Mouse (Mus musculus): ENCODE data around the gene Slc25a33.

Gene Slc25a33

GRCm38 (mm10) chr4:149727636-149728035 is 46.4 kb downstream of the Slc25a33 start:
- DNase-seq (ENCODE audit: inconsistent ontology term), result no peak

DNA sequence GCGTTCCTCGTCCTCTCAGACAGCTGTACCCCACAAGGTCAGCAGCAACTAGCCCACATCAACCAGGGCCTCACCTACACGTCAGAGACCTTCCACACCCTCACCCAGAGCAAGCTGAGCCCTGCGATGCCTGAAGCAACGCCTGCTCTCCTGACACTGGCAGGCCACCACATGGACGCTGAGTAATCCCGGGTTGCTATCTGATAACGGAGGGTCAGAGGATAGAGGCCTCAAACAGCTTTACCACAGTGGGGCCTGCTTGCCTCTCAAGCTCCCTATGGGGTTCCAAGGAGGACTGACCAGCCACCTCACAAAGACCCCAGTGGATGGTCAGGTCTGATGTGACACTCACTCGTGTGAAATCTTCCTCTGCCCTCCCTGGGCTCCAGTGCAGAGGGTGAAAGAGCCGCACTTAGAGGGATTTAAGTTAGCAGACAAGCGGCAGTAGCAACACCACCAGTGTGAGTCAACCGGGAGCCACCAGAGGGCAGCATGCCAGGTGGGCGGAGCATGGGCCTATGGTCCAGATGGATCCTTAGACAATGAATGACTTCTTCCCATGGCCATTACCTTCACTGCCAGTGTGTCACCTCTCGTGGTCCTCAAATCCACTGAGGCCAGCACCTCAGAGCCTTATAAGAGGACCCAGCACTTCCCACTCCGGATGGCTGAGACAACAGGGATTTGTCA is 48.3 kb downstream of the Slc25a33 start:
- peak; percentile 88 for DNase-seq (ENCODE audit: inconsistent ontology term)

GRCm38 (mm10) chr4:149724916-149725470 is 49.1 kb downstream of the Slc25a33 start:
- no peak for DNase-seq (ENCODE audit: inconsistent ontology term)

GRCm38 (mm10) chr4:149723855-149724731 is 50.0 kb downstream of the Slc25a33 start:
- peak; percentile 75 for DNase-seq (ENCODE audit: inconsistent ontology term)

DNA sequence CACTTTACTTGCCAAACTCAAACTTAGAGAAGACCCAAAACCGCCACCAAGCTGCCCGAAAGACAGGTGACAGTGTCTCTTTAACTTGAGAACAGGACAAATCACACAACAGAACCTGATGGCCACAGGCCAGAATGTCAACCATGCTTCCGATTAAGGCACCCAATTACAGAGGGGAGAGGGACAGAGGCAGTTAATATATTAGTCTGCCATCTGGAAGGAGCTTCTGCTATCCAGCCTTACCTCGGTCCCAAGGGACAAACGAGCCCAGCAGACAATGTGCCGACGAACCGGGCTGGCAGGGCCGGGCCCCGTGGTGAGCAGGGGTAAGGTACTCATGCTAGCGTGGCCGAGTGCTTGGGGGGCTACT is 51.1 kb downstream of the Slc25a33 start:
- no peak for DNase-seq (ENCODE audit: inconsistent ontology term)

GRCm38 (mm10) chr4:149722104-149723020 is 51.7 kb downstream of the Slc25a33 start:
- no peak for DNase-seq (ENCODE audit: inconsistent ontology term)

- no peak for DNase-seq (ENCODE audit: inconsistent ontology term)
Measured at GRCm38 (mm10) chr4:149721163-149721562, 52.9 kb downstream of the Slc25a33 start.

GRCm38 (mm10) chr4:149719686-149720085 is 54.4 kb downstream of the Slc25a33 start:
- DNase-seq (ENCODE audit: inconsistent ontology term), result no peak

GRCm38 (mm10) chr4:149714542-149714941 is 59.5 kb downstream of the Slc25a33 start:
- DNase-seq (ENCODE audit: inconsistent ontology term), result no peak

- no peak for DNase-seq (ENCODE audit: inconsistent ontology term)
Measured at GRCm38 (mm10) chr4:149711955-149712354, 62.1 kb downstream of the Slc25a33 start.

DNA sequence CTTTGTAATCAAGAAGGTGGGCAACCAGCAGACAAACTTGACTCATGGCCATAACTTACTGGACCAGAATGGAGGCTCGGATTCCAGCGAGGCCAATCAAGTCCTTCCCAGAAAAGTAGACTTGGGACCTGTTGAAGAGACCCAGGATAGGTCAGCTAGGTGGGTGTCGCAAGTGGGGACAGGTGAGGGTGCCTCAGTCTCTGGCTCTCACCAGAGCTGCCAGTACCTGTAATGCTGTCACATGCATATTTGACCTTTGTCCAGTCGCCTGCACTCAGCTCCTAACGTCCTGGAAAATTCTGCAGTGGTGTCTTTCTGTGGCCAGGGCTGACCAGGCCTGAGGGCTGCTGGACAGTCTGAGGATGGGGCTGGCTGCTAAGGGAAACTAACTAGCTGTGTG is 62.6 kb downstream of the Slc25a33 start:
- DNase-seq (ENCODE audit: inconsistent ontology term), result no peak

DNA sequence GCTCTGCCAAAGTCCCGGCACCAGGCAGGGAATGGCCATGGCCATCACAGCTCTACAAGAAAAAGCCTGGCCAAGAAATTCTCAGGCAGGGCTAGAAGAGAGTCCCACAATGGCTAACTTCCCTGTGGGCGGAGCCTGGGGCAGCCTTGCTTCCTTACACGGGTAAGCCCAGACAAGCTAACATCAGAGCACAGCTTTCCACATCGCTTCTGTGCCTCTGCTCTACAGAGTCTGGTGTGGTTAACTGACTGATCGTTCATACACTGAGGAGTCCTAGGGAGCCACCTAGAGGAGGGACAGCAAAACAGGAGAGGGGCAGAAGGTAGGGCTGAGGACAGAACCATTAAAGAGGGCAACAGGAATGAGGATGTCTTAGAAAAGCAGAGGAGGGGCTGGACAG is 63.6 kb downstream of the Slc25a33 start:
- peak; percentile 73 for DNase-seq (ENCODE audit: inconsistent ontology term)

- no peak for DNase-seq (ENCODE audit: inconsistent ontology term)
Measured at GRCm38 (mm10) chr4:149705941-149706340, 68.1 kb downstream of the Slc25a33 start.

DNA sequence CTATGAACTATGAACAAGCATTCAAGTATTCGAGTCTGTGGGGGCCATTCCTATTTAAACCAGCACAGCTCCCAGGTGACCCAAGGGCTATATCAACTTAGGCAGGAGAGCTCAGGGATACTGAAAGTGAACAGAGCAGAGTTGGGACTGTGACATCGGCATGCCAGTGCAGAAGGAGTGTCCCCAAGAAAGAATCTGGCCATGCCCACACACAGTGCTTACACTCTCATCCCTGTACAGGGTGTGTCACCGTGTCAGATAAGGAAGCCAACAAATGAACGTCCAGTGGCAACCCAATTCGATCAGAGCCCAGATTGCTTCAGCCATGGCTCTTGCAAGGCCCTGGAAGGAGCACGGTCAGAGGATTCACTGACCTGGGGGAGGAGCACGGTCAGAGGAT is 68.8 kb downstream of the Slc25a33 start:
- no peak for DNase-seq (ENCODE audit: inconsistent ontology term)

GRCm38 (mm10) chr4:149702210-149702979 is 71.7 kb downstream of the Slc25a33 start, which contains the start of gene Pik3cd:
Pik3cd (minus strand) TSS chr4:149702571.
- no peak for DNase-seq (ENCODE audit: inconsistent ontology term)

DNA sequence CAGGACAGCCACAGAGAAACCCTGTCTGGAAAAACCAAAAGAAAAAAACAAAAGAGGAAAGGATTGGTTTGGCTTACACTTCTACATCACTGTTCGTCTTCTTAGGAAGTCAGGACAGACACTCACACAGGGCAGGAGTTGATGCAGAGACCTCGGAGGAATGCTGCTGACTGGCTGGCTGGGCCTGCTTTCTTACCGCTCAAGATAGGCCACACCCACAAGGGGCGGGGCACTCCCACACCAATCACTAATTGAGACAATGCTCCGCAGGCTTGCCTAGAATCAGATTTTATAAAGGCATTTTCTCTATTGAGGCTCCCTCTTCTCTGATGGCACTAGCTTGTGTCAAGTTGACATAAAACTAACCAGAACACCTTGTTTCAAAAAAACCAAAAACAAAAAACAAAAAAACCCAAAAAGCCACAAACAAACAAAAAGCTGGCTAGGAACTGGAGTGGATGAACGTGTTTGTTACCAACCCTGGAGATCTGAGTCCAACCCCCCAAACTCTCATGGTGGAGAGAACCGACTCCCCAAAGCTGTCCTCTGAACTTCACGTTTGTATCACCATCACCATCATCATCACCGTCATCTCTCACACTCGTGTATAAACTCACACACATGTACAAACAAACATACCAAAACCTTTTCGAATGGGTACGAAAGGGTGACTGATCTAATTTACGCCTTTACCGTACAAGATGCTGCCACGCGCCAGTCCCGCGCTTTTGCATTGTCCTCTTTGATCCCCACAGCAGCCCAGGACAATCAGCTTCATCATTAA is 72.5 kb downstream of the Slc25a33 start:
- no peak for DNase-seq (ENCODE audit: inconsistent ontology term)

- no peak for DNase-seq (ENCODE audit: inconsistent ontology term)
Measured at GRCm38 (mm10) chr4:149699953-149700352, 74.1 kb downstream of the Slc25a33 start.

DNA sequence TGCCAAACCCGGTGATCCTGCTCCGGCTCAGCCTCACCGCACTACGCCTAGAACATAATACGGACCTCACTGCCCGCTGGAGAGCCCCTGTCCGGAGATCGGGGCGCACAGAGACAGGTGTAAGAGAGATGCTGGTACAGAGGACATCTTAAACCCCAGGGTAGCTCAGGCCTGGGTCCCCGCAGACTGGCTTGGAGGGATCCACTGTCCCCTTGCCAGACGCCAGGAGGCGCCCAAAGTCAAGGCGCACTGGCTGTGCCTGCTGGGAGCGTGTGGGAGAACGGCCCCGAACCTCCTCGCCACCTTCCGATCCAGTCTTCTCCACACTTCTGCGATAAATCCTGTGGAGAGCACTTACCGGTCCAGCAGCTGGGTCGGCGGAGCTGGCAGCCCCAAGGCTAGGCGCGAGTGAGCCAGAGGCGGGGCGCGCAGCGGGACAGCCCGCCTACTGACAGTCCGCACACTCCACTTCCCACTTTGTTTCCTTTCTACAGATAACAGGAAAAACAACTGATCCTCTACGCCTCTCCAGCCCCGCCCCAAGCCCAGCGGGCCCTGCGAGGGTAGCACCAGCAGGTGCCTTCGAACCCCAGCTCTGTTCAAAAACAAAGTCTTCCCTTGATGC is 75.8 kb downstream of the Slc25a33 start:
- DNase-seq (ENCODE audit: inconsistent ontology term), result peak; percentile 65

DNA sequence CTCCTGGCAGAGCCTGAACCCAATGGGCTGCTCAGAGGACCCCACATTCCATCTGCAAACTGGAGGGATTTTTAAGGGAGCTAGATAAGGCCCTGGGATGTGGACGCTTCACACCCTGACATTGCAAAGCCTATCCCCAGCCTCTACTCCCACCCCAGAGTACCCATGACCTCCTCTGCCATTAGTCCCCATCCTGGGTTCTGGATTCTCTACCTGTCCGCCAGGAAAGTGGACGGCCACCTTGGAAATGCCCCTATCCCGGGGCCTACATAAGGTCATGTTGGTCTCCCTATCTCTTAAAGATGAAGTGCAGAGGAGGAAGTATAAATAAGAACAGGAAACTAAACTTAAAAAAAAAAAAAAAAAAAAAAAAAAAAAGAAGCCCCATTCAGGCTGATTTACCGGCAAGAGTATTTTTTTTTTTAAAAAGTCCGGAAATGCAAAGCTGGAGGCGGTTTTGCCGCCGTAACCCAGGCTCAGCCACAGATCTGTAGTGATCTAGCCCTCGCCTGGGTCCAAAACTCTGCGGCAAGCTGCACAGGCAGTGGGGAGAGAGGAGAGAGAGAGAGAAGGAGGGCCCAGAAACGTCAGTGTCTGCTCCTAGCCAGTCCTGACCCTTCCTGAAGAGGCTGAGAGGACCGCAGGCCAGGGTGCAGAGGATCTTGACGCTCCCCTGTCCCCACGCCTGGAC is 76.4 kb downstream of the Slc25a33 start:
- DNase-seq (ENCODE audit: inconsistent ontology term), result no peak

Data from Muller cell, postnatal 12 days (primary cell).